Mouse (Mus musculus) frontal cortex, postnatal 10 days (tissue): ENCODE measurements around the gene Npepps.
"Not testable (repeated sequence)": the region's sequence is repeated elsewhere in the genome, so short reads cannot be mapped to it uniquely, and the experiment has no call there.

Experiments
- DNase-seq, 2 experiments: peaks; one replicate each; pipeline ENCODE4 v3.0.0; 2022; ENCODE audit warnings: low spot score in 2 of 2, mixed read lengths in 1 of 2

The Npepps gene

DNA sequence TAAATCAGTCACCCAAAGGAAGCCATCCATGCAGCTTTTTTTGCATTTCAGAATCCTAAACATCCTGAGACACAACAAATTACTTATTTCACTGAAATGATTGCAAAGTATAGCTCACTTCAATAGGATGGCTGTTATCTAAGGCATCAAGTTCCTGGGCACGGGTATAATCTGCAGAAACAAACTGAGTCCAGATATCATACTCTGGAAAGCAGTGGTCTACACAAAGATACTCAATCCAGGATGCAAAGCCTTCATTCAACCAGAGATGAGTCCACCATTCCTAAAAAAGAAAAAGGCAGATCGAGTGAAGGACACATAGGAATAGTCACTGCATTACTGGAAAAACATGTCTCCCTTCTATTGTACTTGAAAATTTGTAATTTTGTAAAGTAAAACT is 42.5 kb downstream of the Npepps start:
- no peak for DNase-seq

- DNase-seq: no peak
These were observed 48.0 kb downstream of the Npepps start for GRCm38 (mm10) chr11:97232436-97232835.

DNA sequence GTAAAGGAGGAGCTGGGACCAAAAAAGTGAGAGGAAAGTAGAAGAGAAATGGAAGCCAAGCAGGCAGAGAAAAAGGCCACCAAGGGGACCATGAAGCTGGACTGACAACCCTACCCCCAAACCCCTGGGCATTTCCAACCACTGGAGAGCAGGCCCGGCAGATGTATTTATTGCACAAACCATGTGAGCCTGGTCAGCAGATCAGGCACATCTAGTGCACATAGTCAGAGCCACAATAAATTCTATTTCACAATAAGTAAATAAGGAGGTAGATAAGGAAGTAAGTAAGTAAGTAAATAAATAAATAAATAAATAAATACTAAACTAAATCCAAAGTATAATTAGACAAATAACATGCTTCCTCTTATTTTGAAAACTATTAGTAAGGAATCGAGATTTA is 51.0 kb downstream of the Npepps start:
- DNase-seq: no peak

GRCm38 (mm10) chr11:97228985-97229384 is 51.5 kb downstream of the Npepps start:
- DNase-seq: no peak

GRCm38 (mm10) chr11:97226131-97226530 is 54.3 kb downstream of the Npepps start:
- DNase-seq: no peak

GRCm38 (mm10) chr11:97223485-97223884 is 57.0 kb downstream of the Npepps start:
- DNase-seq: no peak

DNA sequence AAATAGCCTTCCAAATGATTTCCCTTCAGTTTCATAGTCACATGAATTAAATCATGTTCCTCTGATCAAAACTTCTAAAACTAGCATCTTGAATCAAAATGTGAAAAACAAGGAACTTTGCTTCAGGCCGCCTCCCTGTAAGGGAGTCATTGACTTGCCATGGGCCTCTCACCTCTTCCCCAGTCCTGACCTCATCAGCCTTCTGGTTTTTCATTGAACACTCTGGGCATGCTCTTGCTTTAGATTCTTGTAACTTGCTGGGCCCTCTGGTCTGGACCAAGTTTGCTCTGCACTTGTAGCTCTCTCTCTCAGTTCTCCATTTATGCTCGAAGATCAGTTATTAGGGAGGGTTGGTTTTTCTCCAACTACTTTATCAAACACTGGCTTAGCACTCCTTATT is 58.8 kb downstream of the Npepps start:
- DNase-seq: no peak

- DNase-seq: no peak
These were observed 60.2 kb downstream of the Npepps start for GRCm38 (mm10) chr11:97220211-97220610.

DNA sequence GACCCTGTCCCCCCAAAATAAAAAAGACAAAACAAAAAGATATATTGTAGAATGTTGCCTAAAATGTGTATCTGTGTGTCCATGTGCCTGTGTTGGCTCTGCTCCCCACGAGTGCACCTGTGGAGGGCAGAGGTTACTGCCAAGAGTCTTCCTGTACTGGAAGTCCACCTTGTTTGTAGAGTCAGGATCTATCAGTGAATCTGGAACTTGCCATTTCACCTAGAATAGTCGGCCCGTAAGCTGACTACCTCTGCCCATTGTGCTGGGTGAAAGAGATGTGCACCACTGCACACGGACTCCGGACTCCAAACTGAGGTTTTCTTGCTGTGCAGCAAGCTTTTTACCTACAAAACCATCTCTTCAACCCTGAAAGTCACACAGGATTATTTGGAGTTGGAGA is 66.0 kb downstream of the Npepps start:
- no peak for DNase-seq

GRCm38 (mm10) chr11:97210728-97211400 is 69.6 kb downstream of the Npepps start:
- DNase-seq: no peak

DNA sequence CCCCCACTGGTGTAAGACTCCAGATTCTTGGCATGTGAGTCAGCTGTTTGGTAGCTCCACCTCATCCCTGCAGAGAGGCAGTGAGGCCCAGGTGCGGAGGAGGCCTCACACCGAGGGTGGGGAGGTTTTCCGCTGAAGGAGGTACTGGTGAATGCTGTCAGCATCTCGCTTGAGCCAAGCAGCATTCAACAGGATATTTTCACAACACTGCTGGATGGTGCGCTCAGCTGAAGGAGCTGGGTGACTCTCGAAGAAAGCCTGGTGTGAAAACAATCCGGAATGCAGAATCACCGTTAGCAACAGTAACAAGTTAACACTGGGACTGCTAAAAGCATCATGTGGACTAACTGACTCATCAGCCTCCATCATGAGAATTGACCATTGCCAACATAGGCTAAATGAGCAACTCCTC is 73.4 kb downstream of the Npepps start:
- DNase-seq: peak in 1 of 2 experiments; percentile 16

DNA sequence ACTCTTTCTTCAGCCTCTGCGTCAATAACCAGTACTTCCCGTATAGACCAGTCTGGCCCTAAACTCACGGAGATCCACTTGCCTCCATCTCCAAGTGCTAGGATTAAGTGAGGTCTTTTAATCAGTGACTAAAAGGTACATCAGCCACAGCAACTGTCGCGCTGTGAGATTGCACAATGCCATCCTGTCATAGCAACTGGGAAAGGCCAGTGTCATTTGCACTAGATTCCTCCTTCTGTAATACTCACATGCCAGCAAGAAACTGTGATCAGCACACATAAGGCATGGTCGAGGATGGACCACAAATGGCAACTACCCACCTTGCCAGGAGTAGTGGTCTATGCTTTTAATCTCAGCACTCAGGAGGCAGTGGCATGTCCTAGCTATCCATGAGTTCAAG is 80.9 kb downstream of the Npepps start:
- no peak for DNase-seq

- DNase-seq: no peak
These were observed 81.8 kb downstream of the Npepps start for GRCm38 (mm10) chr11:97198601-97199000.

DNA sequence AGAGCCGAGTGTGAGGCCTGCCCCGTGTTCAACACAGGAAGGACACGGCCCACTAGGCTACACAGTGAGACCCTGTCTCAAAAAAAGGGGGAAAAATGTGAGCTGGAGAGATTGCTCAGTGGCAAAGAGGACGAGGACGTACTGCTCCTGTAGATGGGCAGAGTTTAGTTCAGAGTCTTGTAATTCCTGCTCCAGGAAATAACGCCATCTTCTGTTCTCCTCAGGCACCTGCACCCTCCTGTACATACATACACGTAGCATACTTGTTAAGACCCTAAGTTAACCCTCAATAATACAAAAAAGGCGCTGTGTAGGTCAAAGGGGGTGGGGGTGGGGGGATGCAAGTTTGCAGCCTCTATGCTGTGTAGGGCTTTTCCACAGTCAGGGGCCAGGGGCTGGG is 83.4 kb downstream of the Npepps start:
- no peak for DNase-seq

DNA sequence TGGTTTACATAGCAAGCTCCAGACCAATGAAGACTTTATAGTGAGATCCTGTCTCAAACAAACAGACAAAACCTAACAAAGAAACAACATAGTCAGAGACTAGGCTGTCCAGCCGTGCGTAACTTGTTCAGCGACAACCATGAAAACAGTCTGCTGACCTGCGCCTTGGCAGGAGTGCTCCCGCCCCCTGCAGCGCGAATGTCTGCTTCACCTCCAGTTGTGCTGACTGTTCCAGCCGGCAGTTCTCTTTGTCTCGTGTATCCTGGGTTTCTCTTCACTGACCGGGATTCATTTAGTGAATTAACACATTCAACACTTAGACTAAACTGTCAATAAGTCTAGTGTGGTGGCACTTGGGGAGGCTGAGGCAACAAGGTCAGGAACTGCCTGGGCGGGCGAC is 83.9 kb downstream of the Npepps start:
- no peak for DNase-seq

- no peak for DNase-seq
These were observed 87.9 kb downstream of the Npepps start for GRCm38 (mm10) chr11:97192621-97192951.

DNA sequence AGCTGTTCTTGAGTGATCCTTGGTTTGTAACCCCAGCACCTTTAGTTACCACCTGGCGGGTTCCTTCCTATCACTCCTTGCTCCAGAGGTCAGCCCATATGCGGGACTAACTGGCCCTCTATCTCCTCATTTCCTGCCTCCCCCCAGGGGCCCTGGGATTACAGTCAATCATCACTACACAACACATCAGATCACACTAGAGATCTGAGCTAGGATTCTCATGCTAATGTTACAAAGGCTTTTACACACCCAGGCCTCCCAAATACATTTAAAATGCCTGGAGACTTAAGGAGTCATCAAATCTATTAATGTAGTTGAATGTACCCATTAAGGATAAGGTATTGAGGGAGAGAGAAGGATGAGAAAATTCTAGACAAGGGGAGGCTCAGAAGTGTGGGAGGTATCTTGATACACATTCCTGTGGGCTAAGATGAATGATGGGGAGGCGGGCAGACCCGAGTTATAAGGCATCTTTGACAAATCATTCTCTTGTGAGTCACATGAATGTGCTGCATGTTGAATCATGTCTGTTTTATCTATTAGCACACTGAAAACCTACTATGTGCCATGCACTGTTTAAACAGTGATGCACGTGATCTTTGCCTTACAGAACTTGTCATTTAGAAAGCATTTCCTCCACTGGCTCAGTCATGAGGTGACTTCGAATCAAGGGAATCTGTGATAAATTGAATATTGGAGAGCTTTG is 88.4 kb downstream of the Npepps start:
- no peak for DNase-seq

- no peak for DNase-seq
These were observed 89.4 kb downstream of the Npepps start for GRCm38 (mm10) chr11:97190992-97191391.

DNA sequence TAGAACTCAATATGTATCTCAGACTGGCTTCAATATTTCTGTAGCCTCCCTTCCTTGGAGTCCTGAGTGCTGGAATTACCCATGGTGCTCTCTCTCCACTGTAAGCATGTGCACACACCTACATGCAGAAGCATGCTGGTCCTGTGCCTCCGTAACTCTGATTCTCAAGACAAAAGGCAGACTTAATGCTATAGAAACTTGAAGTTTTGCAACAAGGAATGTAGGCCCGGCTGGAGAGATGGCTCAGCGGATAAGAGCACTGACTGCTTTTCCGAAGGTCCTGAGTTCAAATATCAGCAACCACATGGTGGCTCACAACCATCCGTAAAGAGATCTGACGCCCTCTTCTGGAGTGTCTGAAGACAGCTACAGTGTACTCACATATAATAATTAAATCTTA is 90.8 kb downstream of the Npepps start:
- DNase-seq: not testable (repeated sequence)

GRCm38 (mm10) chr11:97189231-97189630 is 91.2 kb downstream of the Npepps start:
- no peak for DNase-seq

GRCm38 (mm10) chr11:97188643-97188955 is 91.8 kb downstream of the Npepps start:
- DNase-seq: no peak

GRCm38 (mm10) chr11:97187764-97188642 is 92.4 kb downstream of the Npepps start, which contains the start of gene Kpnb1:
Gene Kpnb1, minus strand, starts transcription at chr11:97187881.
- peak; percentile 98 to 99 for DNase-seq
